Mouse (Mus musculus) neural tube, embryonic 15.5 days (tissue): ENCODE measurements around the gene Fkbp15. TPM values are rescaled to one million over a fixed set of nuclear protein-coding genes. Genes with fewer than 3 reads are reported as not detected.
A peak's percentile ranks its signal among the peaks of the same experiment; 100 is the strongest.

ENCODE experiments used
- ATAC-seq: fragments of 200-750 bp; cut with Nextera tagmentation; 2 replicates; pipeline ENCODE4 v1.8.0; 2017; ENCODE audit warnings: mild to moderate bottlenecking, moderate TSS enrichment, moderate library complexity; ENCODE audit not compliant: low FRiP score
- H3K27ac ChIP-seq: fragments of 300-500 bp; sonication (generic); replicated peaks from 2 replicates; pipeline ENCODE4 v1.5.1; 2015; ENCODE audit warnings: mild to moderate bottlenecking, inconsistent platforms
- H3K27me3 ChIP-seq: fragments of 300-500 bp; sonication (generic); replicated peaks from 2 replicates; pipeline ENCODE4 v1.6.1; 2015; ENCODE audit warnings: inconsistent platforms
- H3K36me3 ChIP-seq: fragments of 300-500 bp; sonication (generic); 2 replicates; pipeline ENCODE4 v1.6.1; 2015; ENCODE audit warnings: inconsistent platforms
- H3K4me1 ChIP-seq: fragments of 300-500 bp; sonication (generic); 2 replicates; pipeline ENCODE4 v1.6.1; 2015; ENCODE audit warnings: inconsistent platforms
- H3K4me2 ChIP-seq: fragments of 300-500 bp; sonication (generic); 2 replicates; pipeline ENCODE4 v1.6.1; 2015; ENCODE audit warnings: inconsistent platforms, mild to moderate bottlenecking, moderate library complexity
- H3K4me3 ChIP-seq: fragments of 300-500 bp; sonication (generic); replicated peaks from 2 replicates; pipeline ENCODE4 v1.5.1; 2015; ENCODE audit warnings: mild to moderate bottlenecking, inconsistent platforms
- H3K9ac ChIP-seq: fragments of 300-500 bp; sonication (generic); replicated peaks from 2 replicates; pipeline ENCODE4 v1.6.1; 2015; ENCODE audit warnings: mild to moderate bottlenecking, inconsistent platforms
- H3K9me3 ChIP-seq: fragments of 300-500 bp; sonication (generic); replicated peaks from 2 replicates; pipeline ENCODE4 v1.6.1; 2016; ENCODE audit warnings: inconsistent platforms
- WGBS: fragments of 180-500 bp; shearing (Covaris S2); methylation state at CpG from one replicate; pipeline ENCODE4 v1.1.7; 2015; ENCODE audit warnings: mixed read lengths; 5-methylcytosine and 5-hydroxymethylcytosine counted together
- polyA plus RNA-seq: library from polyadenylated mRNA; unstranded; fragments of >200 nt; fragmentation: Nextera tagmentation; extraction: Ambion mirVana; gene quantifications from 2 replicates; pipeline ENCODE4 v1.2.1, GENCODE M21; 2015

Gene Fkbp15
- polyA plus RNA-seq, 1 experiment from 2014 or later = 22.6 TPM

DNA sequence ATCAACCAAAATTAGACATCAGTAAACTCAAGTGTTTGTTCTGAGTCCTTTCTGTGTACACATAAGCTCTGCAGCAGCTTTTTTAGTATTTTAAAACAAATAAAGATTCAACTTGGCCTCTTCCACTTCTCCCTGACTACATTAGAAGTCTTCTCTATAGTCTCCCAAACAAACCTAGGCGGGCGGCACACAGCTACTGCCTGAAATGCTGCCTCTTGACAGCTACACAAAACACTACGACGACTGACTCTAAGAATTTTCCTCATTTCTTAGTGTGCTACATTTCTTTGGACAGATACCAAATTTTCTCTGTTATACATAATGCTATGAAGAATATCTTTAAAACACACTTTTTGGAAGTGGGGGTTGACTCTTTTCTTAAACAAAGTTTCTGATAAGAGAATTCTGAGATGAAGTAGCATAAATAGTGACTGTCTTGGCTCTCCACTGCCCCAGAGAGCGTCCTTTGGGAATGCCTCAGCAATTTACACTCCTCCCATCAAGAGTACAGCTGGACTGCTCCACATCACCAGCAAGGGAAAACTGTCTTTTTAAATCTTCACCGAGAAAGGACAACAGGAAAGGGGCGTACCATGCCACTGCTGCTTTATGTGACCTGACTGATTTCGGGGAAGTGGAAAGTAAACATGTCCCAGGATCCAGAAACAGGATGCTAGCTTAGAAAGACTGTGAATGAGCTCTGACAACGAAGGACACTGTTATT is 12.6 kb downstream of the Fkbp15 start:
- no peak for ATAC-seq
- H3K4me2 ChIP-seq = no peak overlapping the region
- H3K4me3 ChIP-seq = no peak overlapping the region
- H3K4me1 ChIP-seq = no peaks in the 10 kb centered on the region
- H3K27me3 ChIP-seq = no peaks in the 10 kb centered on the region
- H3K9me3 ChIP-seq = no peaks in the 10 kb centered on the region
- 0 out of 2 replicates have a peak overlapping the region, but pooled peaks have one; percentile 7 for H3K27ac ChIP-seq
- no peak overlapping the region for H3K9ac ChIP-seq
- peaks cover 53% of the 10 kb centered on the region for H3K36me3 ChIP-seq
- 75% methylated on average over 9 of the region's 9 CpGs for whole genome bisulfite sequencing

DNA sequence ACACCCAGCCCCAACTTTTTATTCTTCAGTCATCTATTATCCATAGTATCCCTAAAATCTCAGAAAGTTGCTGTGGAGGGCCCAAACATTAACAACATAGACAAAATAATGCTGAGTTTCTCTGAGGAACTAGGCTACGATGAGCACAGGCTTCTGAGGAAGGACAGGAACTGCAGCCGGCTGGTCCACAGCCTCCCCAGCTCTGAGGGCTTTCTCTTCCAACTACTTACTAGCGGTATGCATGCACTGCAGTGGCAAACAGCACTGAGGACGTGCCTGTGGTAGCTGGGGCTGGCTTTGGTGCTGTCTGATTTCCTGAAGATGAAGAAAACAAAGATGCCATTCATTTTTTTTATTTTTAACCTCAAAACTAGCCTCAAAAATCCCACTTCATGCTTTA is 14.5 kb downstream of the Fkbp15 start:
- Histone ChIP-seq H3K4me2 (no peak overlapping the region), H3K27me3 (no peaks in the 10 kb centered on the region), H3K4me3 (no peak overlapping the region), H3K36me3 (peaks cover 52% of the 10 kb centered on the region), H3K9me3 (no peaks in the 10 kb centered on the region), H3K4me1 (no peaks in the 10 kb centered on the region), H3K27ac (no peak overlapping the region), H3K9ac (no peak overlapping the region)
- WGBS = 88% methylated on average over 4 of the region's 4 CpGs
- ATAC-seq = no peak

GRCm38 (mm10) chr4:62344000-62344399 is 16.3 kb downstream of the Fkbp15 start:
- Histone ChIP-seq H3K27me3 (no peaks in the 10 kb centered on the region), H3K36me3 (peaks cover 54% of the 10 kb centered on the region), H3K4me1 (no peaks in the 10 kb centered on the region), H3K4me2 (no peak overlapping the region), H3K27ac (no peak overlapping the region), H3K9ac (no peak overlapping the region), H3K9me3 (no peaks in the 10 kb centered on the region), H3K4me3 (no peak overlapping the region)
- WGBS = 97% methylated on average over 1 of the region's 1 CpGs
- no peak for ATAC-seq

- Histone ChIP-seq H3K27me3 (no peaks in the 10 kb centered on the region), H3K9me3 (no peaks in the 10 kb centered on the region), H3K27ac (no peak overlapping the region), H3K36me3 (peaks cover 55% of the 10 kb centered on the region), H3K4me3 (no peak overlapping the region), H3K4me1 (no peaks in the 10 kb centered on the region), H3K9ac (no peak overlapping the region), H3K4me2 (no peak overlapping the region)
- no peak for ATAC-seq
- WGBS = 93% methylated on average over 5 of the region's 5 CpGs
Measured at GRCm38 (mm10) chr4:62338536-62338935, 21.8 kb downstream of the Fkbp15 start.

DNA sequence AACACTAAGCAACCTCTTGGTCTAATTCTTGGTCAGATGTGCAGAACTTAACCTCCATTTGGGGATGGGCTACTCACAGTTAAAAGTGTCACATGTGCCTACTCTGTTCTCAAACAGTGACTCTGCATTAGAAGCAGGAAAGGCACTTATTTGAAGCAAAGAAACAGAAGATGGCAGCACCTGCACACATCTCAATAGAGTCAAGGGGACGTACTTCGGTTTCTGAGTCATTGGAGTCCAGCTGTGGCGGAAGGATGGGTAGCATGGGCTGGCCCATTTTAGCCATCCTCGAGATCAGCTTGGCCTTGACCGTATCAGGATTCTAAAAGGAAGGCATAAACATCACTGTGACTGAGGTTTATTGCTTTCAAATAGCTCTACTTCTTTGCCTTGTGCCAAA is 28.4 kb downstream of the Fkbp15 start:
- H3K4me1 ChIP-seq = no peaks in the 10 kb centered on the region
- no peaks in the 10 kb centered on the region for H3K9me3 ChIP-seq
- no peak for ATAC-seq
- H3K9ac ChIP-seq = no peak overlapping the region
- H3K4me2 ChIP-seq = no peak overlapping the region
- H3K27ac ChIP-seq = no peak overlapping the region
- H3K27me3 ChIP-seq = no peaks in the 10 kb centered on the region
- H3K4me3 ChIP-seq = no peak overlapping the region
- WGBS = 80% methylated on average over 5 of the region's 5 CpGs
- H3K36me3 ChIP-seq = peaks cover 73% of the 10 kb centered on the region

DNA sequence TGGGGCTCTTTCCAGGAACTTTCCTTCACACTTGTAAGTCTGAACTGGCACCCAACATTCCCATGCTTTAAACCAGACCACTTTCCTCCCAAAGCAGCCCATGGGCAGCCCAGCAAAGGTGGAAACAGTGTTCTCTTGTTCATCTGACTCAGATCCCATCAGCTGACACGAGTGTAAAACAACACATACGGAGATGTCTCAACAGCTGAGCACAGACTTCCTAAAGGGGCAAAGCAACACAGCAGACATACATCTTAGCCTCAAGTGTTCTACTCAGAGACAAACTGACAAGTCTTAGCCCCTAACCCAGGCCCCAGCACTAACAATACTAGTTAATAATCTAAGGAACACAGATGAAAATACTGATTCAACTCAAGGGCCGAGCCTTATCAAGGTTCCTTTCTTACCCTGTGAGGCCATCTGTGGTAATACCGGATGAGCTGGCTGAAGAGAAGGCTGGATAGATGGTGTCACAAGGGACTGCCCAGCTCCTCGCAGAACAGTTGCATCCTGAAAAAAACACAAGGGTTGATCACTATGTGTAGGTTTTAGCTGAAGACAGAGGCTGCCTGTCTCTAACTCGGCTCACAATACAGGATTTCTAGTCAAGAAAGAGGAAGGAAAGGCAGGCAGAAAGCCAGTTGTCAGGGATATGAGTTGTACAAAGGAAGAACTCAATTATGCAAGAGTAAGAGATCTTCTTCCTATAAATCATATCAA is 31.2 kb downstream of the Fkbp15 start:
- Histone ChIP-seq H3K4me3 (no peak overlapping the region), H3K27me3 (no peaks in the 10 kb centered on the region), H3K4me2 (no peak overlapping the region), H3K36me3 (peaks cover 67% of the 10 kb centered on the region), H3K27ac (no peak overlapping the region), H3K9me3 (no peaks in the 10 kb centered on the region), H3K4me1 (no peaks in the 10 kb centered on the region), H3K9ac (no peak overlapping the region)
- 86% methylated on average over 6 of the region's 6 CpGs for WGBS
- no peak for ATAC-seq

DNA sequence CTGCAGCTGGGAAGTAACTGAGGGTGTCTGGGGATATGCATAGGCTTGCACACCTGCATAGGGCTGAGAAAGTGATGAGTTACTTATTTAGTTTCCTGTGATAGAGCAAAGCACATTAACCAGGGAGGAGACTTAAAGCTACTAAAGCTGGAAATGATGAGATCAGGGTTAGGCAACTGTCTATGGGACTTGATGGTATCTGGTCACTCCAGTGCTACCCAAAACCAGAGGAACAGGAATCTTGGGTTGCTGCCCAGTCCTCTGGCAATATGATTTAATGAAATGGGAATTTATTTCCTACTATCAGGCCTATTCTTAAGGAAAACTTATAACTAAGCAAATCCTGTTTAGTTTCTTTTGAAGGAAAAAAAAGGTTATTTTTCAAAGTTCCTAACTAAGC is 34.2 kb downstream of the Fkbp15 start:
- Histone ChIP-seq H3K4me1 (no peaks in the 10 kb centered on the region), H3K4me3 (no peak overlapping the region), H3K9me3 (no peaks in the 10 kb centered on the region), H3K9ac (no peak overlapping the region), H3K36me3 (peaks cover 74% of the 10 kb centered on the region), H3K4me2 (no peak overlapping the region), H3K27ac (no peak overlapping the region), H3K27me3 (no peaks in the 10 kb centered on the region)
- ATAC-seq = no peak

- Histone ChIP-seq H3K27ac (no peak overlapping the region), H3K4me1 (no peaks in the 10 kb centered on the region), H3K36me3 (peaks cover 80% of the 10 kb centered on the region), H3K27me3 (no peaks in the 10 kb centered on the region), H3K9me3 (no peaks in the 10 kb centered on the region), H3K4me2 (no peak overlapping the region), H3K4me3 (no peak overlapping the region), H3K9ac (no peak overlapping the region)
- WGBS = 91% methylated on average over 3 of the region's 3 CpGs
- no peak for ATAC-seq
Measured at GRCm38 (mm10) chr4:62322684-62323083, 37.7 kb downstream of the Fkbp15 start.

GRCm38 (mm10) chr4:62318294-62318693 is 42.1 kb downstream of the Fkbp15 start:
- Histone ChIP-seq H3K4me1 (no peaks in the 10 kb centered on the region), H3K36me3 (peaks cover 67% of the 10 kb centered on the region), H3K4me3 (no peak overlapping the region), H3K27me3 (no peaks in the 10 kb centered on the region), H3K9me3 (no peaks in the 10 kb centered on the region), H3K9ac (no peak overlapping the region), H3K27ac (no peak overlapping the region), H3K4me2 (no peak overlapping the region)
- WGBS = 79% methylated on average over 1 of the region's 1 CpGs
- no peak for ATAC-seq

GRCm38 (mm10) chr4:62316456-62316855 is 43.9 kb downstream of the Fkbp15 start:
- Histone ChIP-seq H3K27ac (no peak overlapping the region), H3K4me1 (no peaks in the 10 kb centered on the region), H3K9ac (no peak overlapping the region), H3K36me3 (peaks cover 64% of the 10 kb centered on the region), H3K9me3 (no peaks in the 10 kb centered on the region), H3K4me2 (no peak overlapping the region), H3K4me3 (no peak overlapping the region), H3K27me3 (no peaks in the 10 kb centered on the region)
- no peak for ATAC-seq
- 88% methylated on average over 2 of the region's 2 CpGs for WGBS

- Histone ChIP-seq H3K4me2 (no peak overlapping the region), H3K4me1 (no peaks in the 10 kb centered on the region), H3K36me3 (peaks cover 54% of the 10 kb centered on the region), H3K9me3 (no peaks in the 10 kb centered on the region), H3K27me3 (no peaks in the 10 kb centered on the region), H3K27ac (no peak overlapping the region), H3K9ac (no peak overlapping the region), H3K4me3 (no peak overlapping the region)
- ATAC-seq = no peak
- 88% methylated on average over 3 of the region's 3 CpGs for WGBS
Measured at GRCm38 (mm10) chr4:62314516-62314915, 45.8 kb downstream of the Fkbp15 start.

GRCm38 (mm10) chr4:62313641-62314211 is 46.6 kb downstream of the Fkbp15 start:
- Histone ChIP-seq H3K4me2 (no peak overlapping the region), H3K9ac (no peak overlapping the region), H3K36me3 (peaks cover 47% of the 10 kb centered on the region), H3K27me3 (no peaks in the 10 kb centered on the region), H3K27ac (no peak overlapping the region), H3K4me1 (no peaks in the 10 kb centered on the region), H3K4me3 (no peak overlapping the region), H3K9me3 (no peaks in the 10 kb centered on the region)
- WGBS = 90% methylated on average over 9 of the region's 9 CpGs
- ATAC-seq = no peak
